Mouse (Mus musculus) thymus, postnatal 36 days (tissue): Measurements from ENCODE around the gene Ankmy1.

Experiments used
- DNase-seq, 2 experiments: peaks; one replicate each; pipeline ENCODE4 v3.0.0; 2022; ENCODE audit warnings: mixed read lengths in 2 of 2

Ankmy1 gene

GRCm38 (mm10) chr1:92815100-92815499, 87.6 kb downstream of the Ankmy1 start:
- no peak for DNase-seq

- no peak for DNase-seq
These were observed 88.4 kb downstream of the Ankmy1 start for GRCm38 (mm10) chr1:92814319-92814718.
